Mouse (Mus musculus) embryo, embryonic 10.5 days (tissue): Measurements from ENCODE around the gene Prpf38b.

ENCODE experiments used
- DNase-seq: peaks from one replicate; pipeline ENCODE4 v3.0.0-alpha.2; 2015; ENCODE audit warnings: low spot score

The Prpf38b gene

GRCm38 (mm10) chr3:108911548-108912413 lies at the start of gene Prpf38b:
TSS of gene Prpf38b (minus strand) at chr3:108911727.
- peak; percentile 98 for DNase-seq

GRCm38 (mm10) chr3:108961226-108961625 lies 49.7 kb upstream of the Prpf38b start:
- DNase-seq, result peak; percentile 78

- no peak for DNase-seq
Measured at GRCm38 (mm10) chr3:108959680-108960295, 48.3 kb upstream of the Prpf38b start.

- no peak for DNase-seq
Measured at GRCm38 (mm10) chr3:108957976-108958375, 46.4 kb upstream of the Prpf38b start.

GRCm38 (mm10) chr3:108940996-108941395 lies 29.5 kb upstream of the Prpf38b start:
- DNase-seq, result no peak

- DNase-seq, result peak; percentile 23
Measured at GRCm38 (mm10) chr3:108940001-108940633, 28.6 kb upstream of the Prpf38b start, which contains the start of gene Gm9857. TSS of gene Gm9857 (minus strand) at chr3:108940445.

DNA sequence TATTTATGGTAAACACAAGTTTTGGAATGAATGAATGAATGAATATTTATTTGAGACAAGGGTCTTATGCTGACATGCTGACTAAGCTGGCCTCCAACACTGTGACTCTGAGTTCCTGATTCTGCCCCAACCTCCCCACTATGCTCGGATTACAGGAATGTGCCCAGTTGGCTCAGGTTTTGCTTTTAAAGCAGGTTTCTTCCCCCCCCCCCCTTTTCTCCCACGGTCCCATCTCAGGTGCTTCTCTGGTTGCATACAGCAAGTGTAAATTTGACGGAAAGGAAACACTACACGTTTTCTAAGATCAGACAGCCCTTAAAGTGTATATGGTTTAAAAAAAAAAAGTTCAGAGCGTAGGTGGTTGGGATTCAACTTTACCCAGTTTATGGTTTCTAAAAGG lies 28.0 kb upstream of the Prpf38b start, which contains the start of gene Henmt1:
TSS of gene Henmt1 (plus strand) at position 301 of the 400 bp plus-strand sequence.
- DNase-seq, result no peak

GRCm38 (mm10) chr3:108938691-108939090 lies 27.2 kb upstream of the Prpf38b start:
- no peak for DNase-seq

DNA sequence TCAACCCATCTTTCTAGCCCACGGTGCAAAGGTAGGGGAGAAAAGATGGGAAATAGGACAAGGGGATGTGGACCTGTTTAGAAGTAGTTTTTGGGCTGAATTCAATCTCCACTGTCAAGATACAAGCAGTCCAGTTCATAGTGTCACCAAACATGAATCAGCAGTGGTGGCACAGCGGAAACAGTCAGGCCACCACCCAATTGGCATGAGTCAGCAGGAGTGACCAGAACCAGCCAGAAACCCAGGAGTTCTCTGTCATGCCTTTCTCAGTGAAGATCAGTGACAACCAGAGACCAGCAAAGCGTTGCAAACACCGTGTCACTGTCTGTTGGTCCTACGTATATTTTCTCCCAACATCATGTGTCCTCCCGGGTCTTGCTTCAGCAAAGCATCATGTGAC lies 22.0 kb upstream of the Prpf38b start:
- DNase-seq, result no peak

DNA sequence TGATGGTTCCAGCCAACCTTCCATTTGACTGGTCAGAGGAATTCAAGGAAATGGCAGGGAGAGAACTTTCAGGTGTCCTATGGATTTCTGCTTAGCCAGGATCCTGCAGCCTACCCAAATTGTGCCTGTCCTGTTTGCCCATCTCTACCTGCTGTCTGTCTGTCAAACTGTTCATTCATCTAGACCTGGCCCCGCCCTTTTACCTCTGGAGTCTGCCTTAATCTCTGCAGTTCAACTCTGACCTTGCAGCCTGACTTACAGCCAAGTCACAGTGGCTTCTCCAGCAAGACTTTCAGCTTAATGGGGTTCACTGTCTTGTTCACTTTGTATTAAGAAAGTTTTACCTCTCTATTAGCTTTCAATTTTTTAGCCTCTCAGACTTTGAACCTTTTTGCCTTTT lies 14.8 kb upstream of the Prpf38b start:
- DNase-seq, result no peak

- no peak for DNase-seq
Measured at GRCm38 (mm10) chr3:108925677-108926076, 14.2 kb upstream of the Prpf38b start.

DNA sequence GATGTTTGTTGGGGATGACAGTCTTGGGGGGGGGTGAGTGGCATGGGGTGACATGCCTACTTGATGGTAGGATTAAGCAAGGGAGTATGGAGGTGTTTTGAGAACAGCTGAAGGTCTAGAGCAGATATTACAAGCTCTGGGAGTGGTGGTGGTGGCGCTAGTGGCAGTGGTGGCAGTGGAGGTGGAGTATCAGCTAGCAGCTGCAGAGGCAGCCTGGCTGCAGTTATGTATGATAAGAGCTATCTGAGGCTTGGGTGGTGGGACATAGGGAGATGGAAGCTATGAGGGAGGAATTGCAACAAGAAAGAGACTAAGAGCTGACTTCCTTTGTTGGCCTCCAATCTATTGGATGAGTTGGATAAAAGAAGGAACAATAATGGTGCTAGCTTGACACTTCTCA lies 10.3 kb upstream of the Prpf38b start:
- DNase-seq, result no peak

DNA sequence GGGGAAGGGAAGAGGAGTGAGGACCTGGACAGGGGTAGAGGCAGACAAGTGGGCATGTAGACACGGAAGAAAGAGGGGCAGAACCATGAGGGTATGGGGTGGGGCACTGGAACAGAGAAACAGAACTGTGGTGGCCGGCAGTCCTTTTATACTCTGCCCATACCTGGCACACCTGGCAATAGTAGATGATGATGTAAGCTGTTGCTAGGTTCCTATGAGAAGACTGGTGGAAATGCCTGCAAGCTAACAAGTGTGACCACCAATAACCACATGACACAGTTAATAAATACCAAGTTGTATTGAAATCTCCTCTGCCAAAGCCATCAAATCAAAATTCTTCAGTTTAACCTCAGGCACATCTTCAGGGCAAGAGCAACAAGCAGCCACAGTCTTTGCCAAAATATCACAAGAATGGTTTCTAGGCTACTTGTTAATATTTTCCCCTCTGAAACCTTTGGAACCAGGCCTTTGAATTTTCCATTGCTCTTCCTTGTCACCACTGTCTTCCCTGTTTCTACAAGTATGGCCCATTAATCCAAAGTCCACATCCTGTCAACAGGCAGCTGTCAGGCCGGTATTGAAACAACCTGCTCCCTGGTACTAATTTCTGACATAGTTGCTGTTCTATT lies 9.0 kb upstream of the Prpf38b start:
- no peak for DNase-seq

DNA sequence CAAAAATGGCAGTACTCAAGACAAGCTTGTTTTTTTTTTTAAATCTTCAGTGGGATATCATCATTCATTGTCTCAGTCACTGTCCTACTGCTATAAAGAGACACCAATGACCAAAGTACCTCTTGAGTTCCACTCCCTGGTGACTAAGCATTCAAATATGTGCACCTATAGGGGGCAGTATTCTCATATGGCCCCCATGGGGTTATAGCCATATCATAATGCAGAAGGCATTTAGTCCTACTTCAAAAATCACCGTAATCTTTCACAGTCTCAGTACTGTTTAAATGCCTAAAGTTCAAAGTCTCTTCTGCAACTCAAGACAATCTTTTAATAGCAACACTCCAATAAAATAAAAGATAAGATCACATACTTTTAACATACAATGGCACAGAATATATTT lies 7.3 kb upstream of the Prpf38b start:
- DNase-seq, result no peak

- DNase-seq, result no peak
Measured at GRCm38 (mm10) chr3:108917986-108918385, 6.5 kb upstream of the Prpf38b start.

GRCm38 (mm10) chr3:108916857-108917256 lies 5.3 kb upstream of the Prpf38b start:
- DNase-seq, result no peak

GRCm38 (mm10) chr3:108915999-108916398 lies 4.5 kb upstream of the Prpf38b start:
- DNase-seq, result no peak

GRCm38 (mm10) chr3:108911081-108911547 lies 413 bp downstream of the Prpf38b start:
- DNase-seq, result peak; percentile 74

- DNase-seq, result peak; percentile 21
Measured at GRCm38 (mm10) chr3:108910303-108911080, 1.0 kb downstream of the Prpf38b start.

- no peak for DNase-seq
Measured at GRCm38 (mm10) chr3:108902934-108903333, 8.6 kb downstream of the Prpf38b start.

- DNase-seq, result no peak
Measured at GRCm38 (mm10) chr3:108902038-108902437, 9.5 kb downstream of the Prpf38b start.
